Mouse (Mus musculus) myocyte (in vitro differentiated cells): ENCODE results near the gene B230307C23Rik. TPM values are rescaled to one million over a fixed set of nuclear protein-coding genes. Genes with fewer than 3 reads are reported as not detected.
"Not testable (repeated sequence)": the region's sequence is repeated elsewhere in the genome, so short reads cannot be mapped to it uniquely, and the experiment has no call there.

Experiments used
- H3K27me3 ChIP-seq: one replicate; pipeline ENCODE4 v1.6.1; 2011; ENCODE audit not compliant: control insufficient read depth, insufficient read depth, insufficient read length
- H3K36me3 ChIP-seq: one replicate; pipeline ENCODE4 v1.6.1; 2011; ENCODE audit not compliant: control insufficient read depth, insufficient read depth
- H3K4me2 ChIP-seq: one replicate; pipeline ENCODE4 v1.6.1; 2011; ENCODE audit warnings: low read depth, control low read depth
- H3K4me3 ChIP-seq: one replicate; pipeline ENCODE4 v1.5.1; 2011; ENCODE audit warnings: mild to moderate bottlenecking, control low read depth, moderate library complexity
- H3K79me2 ChIP-seq: one replicate; pipeline ENCODE4 v1.6.1; 2011; ENCODE audit not compliant: control insufficient read depth, insufficient read depth
- H3ac ChIP-seq: one replicate; pipeline ENCODE4 v1.6.1; 2011; ENCODE audit not compliant: control insufficient read depth, insufficient read length
- CEBPB ChIP-seq: IDR thresholded peaks from 2 replicates; pipeline ENCODE4 v1.6.1; 2011; ENCODE audit warnings: mild to moderate bottlenecking, moderate library complexity; ENCODE audit not compliant: poor library complexity, insufficient read depth, severe bottlenecking
- E2F4 ChIP-seq: IDR thresholded peaks from one replicate; pipeline ENCODE4 v1.6.1; 2011; ENCODE audit warnings: mild to moderate bottlenecking, control low read depth, moderate library complexity; ENCODE audit not compliant: insufficient read depth
- MAX ChIP-seq: IDR thresholded peaks from one replicate; pipeline ENCODE4 v1.6.1; 2011; ENCODE audit warnings: low read depth, mild to moderate bottlenecking, control low read depth
- MYOD1 ChIP-seq, 3 experiments: IDR thresholded peaks; one replicate each; pipeline ENCODE4 v1.6.1; 2011; ENCODE audit warnings: control low read depth in 2 of 3, low read depth in 2 of 3, mild to moderate bottlenecking in 2 of 3, moderate library complexity in 1 of 3; ENCODE audit not compliant: insufficient read length in 2 of 3, control insufficient read depth in 1 of 3
- MYOG ChIP-seq, 3 experiments: IDR thresholded peaks; one replicate each; pipeline ENCODE4 v1.6.1; 2011; ENCODE audit warnings: control low read depth in 2 of 3, low read depth in 2 of 3, mild to moderate bottlenecking in 2 of 3; ENCODE audit not compliant: insufficient read length in 2 of 3, control insufficient read depth in 1 of 3, insufficient read depth in 1 of 3
- POLR2A ChIP-seq: IDR thresholded peaks from one replicate; pipeline ENCODE4 v1.6.1; 2011; ENCODE audit warnings: low read depth, mild to moderate bottlenecking, control low read depth, moderate library complexity; ENCODE audit not compliant: insufficient read length
- POLR2AphosphoS2 ChIP-seq: IDR thresholded peaks from one replicate; pipeline ENCODE4 v1.6.1; 2011; ENCODE audit warnings: low read depth, control low read depth; ENCODE audit not compliant: insufficient read length
- REST ChIP-seq: IDR thresholded peaks from one replicate; pipeline ENCODE4 v1.6.1; 2011; ENCODE audit warnings: mild to moderate bottlenecking, control low read depth, moderate library complexity; ENCODE audit not compliant: insufficient read depth, insufficient read length
- SRF ChIP-seq: IDR thresholded peaks from one replicate; pipeline ENCODE4 v1.6.1; 2011; ENCODE audit warnings: low read depth; ENCODE audit not compliant: control insufficient read depth, insufficient read length
- TCF12 ChIP-seq: IDR thresholded peaks from one replicate; pipeline ENCODE4 v1.6.1; 2011; ENCODE audit warnings: mild to moderate bottlenecking, control low read depth; ENCODE audit not compliant: poor library complexity, insufficient read depth, severe bottlenecking
- TCF3 ChIP-seq: IDR thresholded peaks from one replicate; pipeline ENCODE4 v1.6.1; 2011; ENCODE audit warnings: low read depth, control low read depth; ENCODE audit not compliant: insufficient read length
- USF1 ChIP-seq: IDR thresholded peaks from one replicate; pipeline ENCODE4 v1.6.1; 2011; ENCODE audit warnings: low read depth, mild to moderate bottlenecking, control low read depth, moderate library complexity
- polyA plus RNA-seq: library from polyadenylated mRNA; unstranded; fragments of >200 nt; fragmentation: generic; extraction: Trizol; gene quantifications from one replicate; pipeline ENCODE4 v1.2.1, GENCODE M21; 2012; ENCODE audit warnings: missing spikeins

B230307C23Rik gene
- polyA plus RNA-seq, 1 experiment: 3.0 TPM

DNA sequence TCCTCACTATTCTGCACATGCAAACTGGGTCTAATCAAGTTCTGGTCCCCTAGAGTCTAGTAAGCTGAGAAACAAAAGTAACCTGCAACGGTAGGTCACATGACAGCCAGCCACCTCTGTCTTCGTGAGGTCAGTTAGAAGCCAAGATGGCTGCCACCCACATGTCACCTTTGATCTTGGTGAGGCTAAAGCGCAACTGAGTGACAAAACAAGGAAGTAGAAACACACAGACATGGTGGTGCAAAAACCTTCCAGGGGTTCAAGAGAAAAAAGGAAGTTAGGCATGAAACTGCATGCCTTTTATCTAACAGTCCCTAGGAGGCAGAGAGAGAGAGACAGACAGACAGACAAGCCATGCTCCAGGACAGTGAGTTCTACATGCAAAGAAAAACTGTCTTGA lies 25.0 kb downstream of the B230307C23Rik start:
- no peaks in the 10 kb centered on the region for H3K79me2 ChIP-seq
- TF ChIP-seq REST (no peak), E2F4 (no peak), MYOD1 (IDR thresholded peaks at IDR 0.05; ENCODE audit: control insufficient read depth in 1 of 3, insufficient read length in 2 of 3, low read depth in 2 of 3) (no peak), POLR2A (no peak), SRF (no peak), USF1 (no peak), TCF12 (no peak), TCF3 (no peak), CEBPB (no peak), MAX (no peak), MYOG (IDR thresholded peaks at IDR 0.05; ENCODE audit: control insufficient read depth in 1 of 3, insufficient read depth in 1 of 3, insufficient read length in 2 of 3, low read depth in 2 of 3) (no peak), POLR2AphosphoS2 (no peak)
- H3ac ChIP-seq: no peak overlapping the region
- H3K4me3 ChIP-seq: no peak overlapping the region
- no peaks in the 10 kb centered on the region for H3K36me3 ChIP-seq
- H3K27me3 ChIP-seq: no peaks in the 10 kb centered on the region
- H3K4me2 ChIP-seq: no peak overlapping the region

GRCm38 (mm10) chr16:98022657-98023345 lies 25.7 kb downstream of the B230307C23Rik start:
- H3K36me3 ChIP-seq: no peaks in the 10 kb centered on the region
- H3K79me2 ChIP-seq: no peaks in the 10 kb centered on the region
- H3K4me2 ChIP-seq: no peak overlapping the region
- TF ChIP-seq E2F4 (no peak), TCF3 (no peak), POLR2AphosphoS2 (no peak)
- H3K27me3 ChIP-seq: no peaks in the 10 kb centered on the region
- no peak overlapping the region for H3ac ChIP-seq
- no peak overlapping the region for H3K4me3 ChIP-seq

- H3K27me3 ChIP-seq, H3K79me2 ChIP-seq, H3K36me3 ChIP-seq, H3K4me3 ChIP-seq, H3ac ChIP-seq, H3K4me2 ChIP-seq: not testable (repeated sequence)
These were observed 29.1 kb downstream of the B230307C23Rik start for GRCm38 (mm10) chr16:98026186-98026585.

- H3K36me3 ChIP-seq, H3K4me2 ChIP-seq, H3K4me3 ChIP-seq, H3K27me3 ChIP-seq, H3ac ChIP-seq, H3K79me2 ChIP-seq: not testable (repeated sequence)
These were observed 37.9 kb downstream of the B230307C23Rik start for GRCm38 (mm10) chr16:98034971-98035370.

GRCm38 (mm10) chr16:98041676-98042075 lies 44.6 kb downstream of the B230307C23Rik start:
- TF ChIP-seq SRF (no peak), MAX (no peak), CEBPB (no peak), E2F4 (no peak), USF1 (no peak), POLR2A (no peak), MYOG (IDR thresholded peaks at IDR 0.05; ENCODE audit: control insufficient read depth in 1 of 3, insufficient read depth in 1 of 3, insufficient read length in 2 of 3, low read depth in 2 of 3) (no peak), REST (no peak), TCF3 (no peak), MYOD1 (IDR thresholded peaks at IDR 0.05; ENCODE audit: control insufficient read depth in 1 of 3, insufficient read length in 2 of 3, low read depth in 2 of 3) (no peak), TCF12 (no peak), POLR2AphosphoS2 (no peak)
- no peaks in the 10 kb centered on the region for H3K36me3 ChIP-seq
- H3K79me2 ChIP-seq: no peaks in the 10 kb centered on the region
- no peak overlapping the region for H3K4me3 ChIP-seq
- H3K4me2 ChIP-seq: no peak overlapping the region
- H3K27me3 ChIP-seq: no peaks in the 10 kb centered on the region
- no peak overlapping the region for H3ac ChIP-seq

DNA sequence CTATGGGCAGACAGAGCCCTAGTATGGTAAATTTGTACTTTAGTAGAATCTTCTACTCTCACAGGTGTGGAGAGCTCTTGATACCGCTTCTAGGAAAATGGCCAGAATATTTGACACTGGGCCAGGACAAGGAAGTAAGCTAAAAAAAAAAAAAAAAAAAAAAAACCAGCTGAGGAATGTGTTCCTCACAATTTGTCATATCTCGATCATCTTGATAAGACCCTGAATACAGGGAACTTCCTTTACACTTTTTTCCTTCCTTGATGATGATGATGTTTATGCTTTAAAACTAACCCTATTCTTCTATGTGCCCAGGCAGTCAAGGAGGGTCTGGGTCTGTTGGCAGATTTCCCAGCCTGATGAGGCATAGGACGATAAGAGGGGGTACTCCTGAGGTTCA lies 82.3 kb downstream of the B230307C23Rik start:
- H3K27me3 ChIP-seq, H3K4me3 ChIP-seq, H3K79me2 ChIP-seq, H3K36me3 ChIP-seq, H3K4me2 ChIP-seq, H3ac ChIP-seq: not testable (repeated sequence)

GRCm38 (mm10) chr16:98081140-98081539 lies 84.0 kb downstream of the B230307C23Rik start:
- H3K4me2 ChIP-seq: peak overlapping the region; percentile 62
- not testable (repeated sequence) for H3K27me3 ChIP-seq, H3ac ChIP-seq, H3K36me3 ChIP-seq, H3K79me2 ChIP-seq
- H3K4me3 ChIP-seq: peak overlapping the region; percentile 39
